Comparison of ENCODE assay signal across 19 mouse cellular contexts in genomic region chr5:24889860-24890259, GRCm38 (mm10). TPM values are rescaled to one million over a fixed set of nuclear protein-coding genes. Genes with fewer than 3 reads are reported as not detected.
DNase-seq lines count a peak whose midpoint lies in the region; ATAC-seq and TF ChIP-seq lines count a peak whose summit lies in the region.
"Had no signal": no experiment of that assay in that cellular context is flagged by ENCODE, and none has a peak within 500 bp of the region (broad histone marks: within the 10 kb centered on the region; RNA-seq: fewer than 3 reads in every experiment).

No protein-coding gene starts in this region.

- H3K27me3 ChIP-seq in heart, embryonic 11.5 days (ENCODE audit: control insufficient read depth, insufficient read depth, low read length), result no peaks in the 10 kb centered on the region
- H3K27me3 ChIP-seq in liver, embryonic 12.5 days (replicated peaks), result no peaks in the 10 kb centered on the region
- H3K27me3 ChIP-seq in liver, embryonic 11.5 days (replicated peaks; ENCODE audit: control insufficient read depth, insufficient read depth, low read length), result no peaks in the 10 kb centered on the region
- H3K27me3 ChIP-seq in testis, adult 2 months (ENCODE audit: control insufficient read depth, insufficient read depth, low read length), result no peaks in the 10 kb centered on the region
- no peaks in the 10 kb centered on the region for H3K27me3 ChIP-seq in midbrain, embryonic 16.5 days (ENCODE audit: control insufficient read depth, insufficient read depth, low read depth, low read length)
- H3K27me3 ChIP-seq: hindbrain, embryonic 13.5 days; limb, embryonic 15.5 days; neural tube, embryonic 15.5 days had no signal

- no peak for DNase-seq in heart, postnatal 14 days
- DNase-seq in liver, embryonic 11.5 days (ENCODE audit: low spot score), result no peak
- DNase-seq in testis, postnatal 14 days (ENCODE audit: low spot score), result no peak
- DNase-seq: adrenal gland, postnatal 25 days; cerebellum, adult 9-10 months; gastrocnemius, postnatal 10 days; kidney, adult 18-20 months; left cerebral cortex, postnatal 4 days; thymus, postnatal 14 days had no signal

- intact Hi-C loops in heart, postnatal 14 days (cut with DNase I), result no loop called here

- no peaks in the 10 kb centered on the region for H3K9me3 ChIP-seq in heart, embryonic 11.5 days (replicated peaks; ENCODE audit: control insufficient read depth, low read length)
- no peaks in the 10 kb centered on the region for H3K9me3 ChIP-seq in liver, embryonic 12.5 days (replicated peaks)
- H3K9me3 ChIP-seq in liver, embryonic 11.5 days (ENCODE audit: control insufficient read depth, low read length), result no peaks in the 10 kb centered on the region
- H3K9me3 ChIP-seq in midbrain, embryonic 16.5 days (replicated peaks; ENCODE audit: control insufficient read depth, low read length, poor library complexity, severe bottlenecking), result no peaks in the 10 kb centered on the region
- H3K9me3 ChIP-seq: hindbrain, embryonic 13.5 days; limb, embryonic 15.5 days; neural tube, embryonic 15.5 days had no signal

- H3K4me1 ChIP-seq in heart, embryonic 11.5 days (ENCODE audit: control insufficient read depth, insufficient read depth, low read length), result peaks cover 37% of the 10 kb centered on the region
- H3K4me1 ChIP-seq in liver, embryonic 12.5 days, result peaks cover 12% of the 10 kb centered on the region; the same call in 1 of the 2 replicates
- peaks cover 9% of the 10 kb centered on the region for H3K4me1 ChIP-seq in liver, embryonic 11.5 days (replicated peaks; ENCODE audit: control insufficient read depth, insufficient read depth, low read length)
- no peaks in the 10 kb centered on the region for H3K4me1 ChIP-seq in testis, adult 2 months (ENCODE audit: control insufficient read depth, insufficient read depth, low read length)
- H3K4me1 ChIP-seq in midbrain, embryonic 16.5 days (ENCODE audit: control insufficient read depth, insufficient read depth, low read length), result no peaks in the 10 kb centered on the region

- no peak for TF ChIP-seq CTCF in testis, adult 2 months (IDR thresholded peaks at IDR 0.05; ENCODE audit: control insufficient read depth, insufficient read depth, insufficient replicate concordance, low read depth, low read length)

- WGBS in heart, embryonic 11.5 days (ENCODE audit: insufficient replicate concordance), result 22% methylated on average over 9 of the region's 9 CpGs
- 62% methylated on average over 9 of the region's 9 CpGs for WGBS in liver, embryonic 12.5 days (ENCODE audit: insufficient replicate concordance)
- WGBS in liver, embryonic 11.5 days, result 60% methylated on average over 9 of the region's 9 CpGs
- 76% methylated on average over 9 of the region's 9 CpGs for WGBS in midbrain, embryonic 16.5 days

- 0 out of 2 replicates have a peak, but pooled peaks have one; percentile 64 for ATAC-seq in heart, embryonic 11.5 days (replicated peaks; ENCODE audit: insufficient number of reproducible peaks, low FRiP score, low TSS enrichment)
- ATAC-seq in liver, embryonic 12.5 days, result no peak
- no peak for ATAC-seq in liver, embryonic 11.5 days (replicated peaks; ENCODE audit: low FRiP score)
- no peak for ATAC-seq in midbrain, embryonic 16.5 days
- ATAC-seq: forebrain, embryonic 14.5 days had no signal

- H3K4me2 ChIP-seq in heart, embryonic 11.5 days, result peak overlapping the region; percentile 54
- H3K4me2 ChIP-seq in liver, embryonic 12.5 days, result no peak overlapping the region
- no peak overlapping the region for H3K4me2 ChIP-seq in liver, embryonic 11.5 days
- no peak overlapping the region for H3K4me2 ChIP-seq in midbrain, embryonic 16.5 days (ENCODE audit: low read length)
- H3K4me2 ChIP-seq: hindbrain, embryonic 13.5 days; limb, embryonic 15.5 days; midbrain, embryonic 11.5 days; neural tube, embryonic 15.5 days had no signal

- peaks cover 11% of the 10 kb centered on the region for H3K36me3 ChIP-seq in heart, embryonic 11.5 days (ENCODE audit: control insufficient read depth, insufficient read depth, low read length)
- peaks cover 12% of the 10 kb centered on the region for H3K36me3 ChIP-seq in liver, embryonic 12.5 days
- peaks cover 2% of the 10 kb centered on the region; the same call in 1 of the 2 replicates for H3K36me3 ChIP-seq in liver, embryonic 11.5 days (ENCODE audit: control insufficient read depth, insufficient read depth, low read length)
- no peaks in the 10 kb centered on the region for H3K36me3 ChIP-seq in testis, adult 2 months (ENCODE audit: control insufficient read depth, insufficient read depth, low read length)
- peaks cover 31% of the 10 kb centered on the region for H3K36me3 ChIP-seq in midbrain, embryonic 16.5 days (ENCODE audit: control insufficient read depth, insufficient read depth, low read length)

- H3K9ac ChIP-seq in heart, embryonic 11.5 days (ENCODE audit: low read depth, low read length), result 0 out of 2 replicates have a peak overlapping the region, but pooled peaks have one; percentile 11
- no peak overlapping the region for H3K9ac ChIP-seq in liver, embryonic 12.5 days
- H3K9ac ChIP-seq in liver, embryonic 11.5 days (ENCODE audit: low read depth, low read length), result no peak overlapping the region
- H3K9ac ChIP-seq in midbrain, embryonic 16.5 days (ENCODE audit: low read depth, low read length), result no peak overlapping the region
- H3K9ac ChIP-seq: hindbrain, embryonic 13.5 days; limb, embryonic 15.5 days; neural tube, embryonic 15.5 days had no signal

- 0 out of 2 replicates have a peak, but pooled peaks have one; percentile 25 for TF ChIP-seq POLR2A in testis, adult 2 months (IDR thresholded peaks at IDR 0.05; ENCODE audit: control insufficient read depth, low read depth, low read length)

- no peak overlapping the region for H3K4me3 ChIP-seq in heart, embryonic 11.5 days (ENCODE audit: low read depth, low read length)
- no peak overlapping the region for H3K4me3 ChIP-seq in liver, embryonic 12.5 days
- H3K4me3 ChIP-seq in liver, embryonic 11.5 days (ENCODE audit: low read depth, low read length), result no peak overlapping the region
- H3K4me3 ChIP-seq in testis, adult 2 months (ENCODE audit: control insufficient read depth, low read depth, low read length), result peak overlapping the region; percentile 52
- no peak overlapping the region for H3K4me3 ChIP-seq in midbrain, embryonic 16.5 days (ENCODE audit: low read depth, low read length)
- H3K4me3 ChIP-seq: hindbrain, embryonic 13.5 days; limb, embryonic 15.5 days; neural tube, embryonic 15.5 days had no signal

- H3K27ac ChIP-seq in heart, embryonic 11.5 days (ENCODE audit: low read depth, low read length), result peak overlapping the region; percentile 83
- H3K27ac ChIP-seq in liver, embryonic 12.5 days, result 0 out of 2 replicates have a peak overlapping the region, but pooled peaks have one; percentile 7
- no peak overlapping the region for H3K27ac ChIP-seq in liver, embryonic 11.5 days (ENCODE audit: low read depth, low read length)
- H3K27ac ChIP-seq in testis, adult 2 months (ENCODE audit: control insufficient read depth, insufficient read depth, low read depth, low read length), result no peak overlapping the region
- H3K27ac ChIP-seq in midbrain, embryonic 16.5 days (ENCODE audit: low read length), result no peak overlapping the region
- H3K27ac ChIP-seq: hindbrain, embryonic 13.5 days; kidney, postnatal 0 days; limb, embryonic 15.5 days; neural tube, embryonic 15.5 days had no signal

RNA-seq across cellular contexts. Expression of gene Rheb, which starts 47.4 kb away (rescaled TPM):
- 242 and 245 TPM in 2 replicates for polyA plus RNA-seq in heart, embryonic 11.5 days (2014; fragmentation: Nextera tagmentation; extraction: Ambion mirVana)
- 10 to 100 TPM; 71.6 to 78.1 TPM for total RNA-seq in heart, postnatal 14 days (2021)
- 110 and 113 TPM in 2 replicates for polyA plus RNA-seq in liver, embryonic 12.5 days (2016; fragmentation: Nextera tagmentation; extraction: Ambion mirVana)
- polyA plus RNA-seq in liver, embryonic 11.5 days (2014; fragmentation: Nextera tagmentation; extraction: Ambion mirVana), result 168 and 169 TPM in 2 replicates
- 10.1 and 10.8 TPM in 2 replicates for polyA plus RNA-seq in testis, adult 2 months (2012; rRNA removed)
- 255 and 277 TPM in 2 replicates for polyA plus RNA-seq in midbrain, embryonic 16.5 days (2015; fragmentation: Nextera tagmentation; extraction: Ambion mirVana)

Comparison
In these comparisons a context has a peak if more than half of its experiments do, and no peak if none do; other contexts are left out.
1. H3K27ac ChIP-seq: peak in heart, embryonic 11.5 days (single experiment) and liver, embryonic 12.5 days (single experiment); none in liver, embryonic 11.5 days (single experiment), testis, adult 2 months (single experiment) and midbrain, embryonic 16.5 days (single experiment).